Mouse (Mus musculus) heart, postnatal 25 days (tissue): ENCODE data around the gene Kdelr1. TPM values are rescaled to one million over a fixed set of nuclear protein-coding genes. Genes with fewer than 3 reads are reported as not detected.

Experiments used
- total RNA-seq, 2 experiments: library from RNA; stranded (reverse); gene quantifications; 2 replicates each; pipeline ENCODE4 v1.2.3; 2021

Kdelr1 gene
- total RNA-seq, 2 experiments from 2014 or later, result 97.5 to 114 TPM

Other genes starting within 250 kb of the Kdelr1 start
- gene Rasip1, start 245.3 kb upstream of the Kdelr1 start, total RNA-seq, result 10 to 100 TPM; 26.3 to 33.6 TPM
- gene Mamstr, start 232.8 kb upstream of the Kdelr1 start, total RNA-seq, result 1 to 10 TPM; 6.0 to 8.4 TPM
- gene Fut2, start 206.4 kb upstream of the Kdelr1 start, total RNA-seq, result under 1 TPM; 0.47 to 0.78 TPM
- under 1 TPM; 0.14 to 0.29 TPM for gene Ntn5, start 188.8 kb upstream of the Kdelr1 start, total RNA-seq
- under 1 TPM in 1 of 2 experiments, not detected in 1; 0.16 TPM for gene Sec1, start 178.4 kb upstream of the Kdelr1 start, total RNA-seq
- 1 to 10 TPM; 2.5 to 3.8 TPM for gene Car11, start 172.9 kb upstream of the Kdelr1 start, total RNA-seq
- 100 to 1,000 TPM in 1 of 2 experiments, 10 to 100 TPM in 1; 13.6 to 153 TPM for gene Dbp, start 167.7 kb upstream of the Kdelr1 start, total RNA-seq
- 100 to 1,000 TPM; 507 to 553 TPM for gene Rpl18, start 157.3 kb upstream of the Kdelr1 start, total RNA-seq
- gene Sphk2, start 154.8 kb upstream of the Kdelr1 start, total RNA-seq, result 10 to 100 TPM; 15.8 to 16.7 TPM
- under 1 TPM; 0.20 to 0.34 TPM for gene Fam83e, start 151.6 kb upstream of the Kdelr1 start, total RNA-seq
- gene Spaca4, start 147.0 kb upstream of the Kdelr1 start, total RNA-seq, result not detected
- gene Lmtk3, start 89.0 kb upstream of the Kdelr1 start, total RNA-seq, result under 1 TPM in 1 of 2 experiments, not detected in 1; 0.14 TPM
- gene Sult2b1, start 88.1 kb upstream of the Kdelr1 start, total RNA-seq, result not detected
- gene Cyth2, start 58.2 kb upstream of the Kdelr1 start, total RNA-seq, result 10 to 100 TPM; 63.2 to 65.5 TPM
- gene Kcnj14, start 48.0 kb upstream of the Kdelr1 start, total RNA-seq, result under 1 TPM; 0.55 to 0.70 TPM
- gene Grwd1, start 41.8 kb upstream of the Kdelr1 start, total RNA-seq, result 10 to 100 TPM in 1 of 2 experiments, 1 to 10 TPM in 1; 10.0 to 11.2 TPM
- gene Grin2d, start 5.6 kb downstream of the Kdelr1 start, total RNA-seq, result under 1 TPM; 0.36 to 0.49 TPM
- gene Syngr4, start 23.9 kb downstream of the Kdelr1 start, total RNA-seq, result not detected
- 100 to 1,000 TPM; 102 to 105 TPM for gene Tmem143, start 24.2 kb downstream of the Kdelr1 start, total RNA-seq
- 10 to 100 TPM; 20.9 to 28.7 TPM for gene Emp3, start 48.6 kb downstream of the Kdelr1 start, total RNA-seq
- under 1 TPM; 0.68 to 0.75 TPM for gene Ccdc114, start 51.3 kb downstream of the Kdelr1 start, total RNA-seq
- gene Abcc6, start 157.5 kb downstream of the Kdelr1 start, total RNA-seq, result not detected
- 10 to 100 TPM; 77.4 to 78.0 TPM for gene Nomo1, start 160.9 kb downstream of the Kdelr1 start, total RNA-seq
- gene Kcnj11, start 228.0 kb downstream of the Kdelr1 start, total RNA-seq, result 10 to 100 TPM; 84.5 to 97.5 TPM